8 mouse cellular contexts compared by ENCODE assay signal in genomic region chr17:33955555-33956214, GRCm38 (mm10). TPM values are rescaled to one million over a fixed set of nuclear protein-coding genes. Genes with fewer than 3 reads are reported as not detected.
A peak's percentile ranks its signal among the peaks of the same experiment; 100 is the strongest.
DNase-seq lines count a peak whose midpoint lies in the region; ATAC-seq and TF ChIP-seq lines count a peak whose summit lies in the region.

Gene Vps52 (plus strand): TSS chr17:33955812.
Gene Rps18 (minus strand): TSS chr17:33956001.

- peak within 1 kb of the TSS; percentile 98 for H3K9ac ChIP-seq in ES-E14 (ENCODE audit: insufficient read depth, low read depth, low read length, poor library complexity, severe bottlenecking)
- peak within 1 kb of the TSS; percentile 87 for H3K9ac ChIP-seq in forebrain, embryonic 15.5 days (replicated peaks)

- peaks cover 0 to 1% of the 10 kb centered on the region in 2 experiments; a peak in 1 of 4 replicates for H3K4me1 ChIP-seq in ES-E14 (ENCODE audit: control insufficient read depth in 2 of 2, insufficient read depth in 2 of 2, low read length in 2 of 2, poor library complexity in 1 of 2)
- H3K4me1 ChIP-seq in forebrain, embryonic 15.5 days, result peaks cover 51% of the 10 kb centered on the region
- H3K4me1 ChIP-seq in lung, adult 2 months (ENCODE audit: control insufficient read depth, insufficient read depth, low read length), result peaks cover 14% of the 10 kb centered on the region

- peak within 1 kb of the TSS; percentile 90 to 96 for H3K4me3 ChIP-seq in ES-E14 (ENCODE audit: insufficient read depth in 1 of 2, low read depth in 1 of 2, low read length in 2 of 2, poor library complexity in 1 of 2, severe bottlenecking in 1 of 2)
- peak within 1 kb of the TSS; percentile 56 for H3K4me3 ChIP-seq in forebrain, embryonic 15.5 days
- peak within 1 kb of the TSS; percentile 82 for H3K4me3 ChIP-seq in lung, adult 2 months (replicated peaks; ENCODE audit: extremely low read depth, low read depth, low read length)

- peak; percentile 88 for ATAC-seq in forebrain, embryonic 15.5 days (replicated peaks)
- ATAC-seq in neutrophil, adult 5-6 weeks (ENCODE audit: extremely low read depth, insufficient number of reproducible peaks, low FRiP score, poor library complexity, severe bottlenecking), result peak; percentile 91

- intact Hi-C loops in heart, postnatal 25 days (cut with DNase I), result loop anchor here (1.0 to 5.0 kb wide), 2 partner anchors 15 to 1397 kb away; partner anchors contain the start of genes Pfdn6 and Wdr46

- H3K27me3 ChIP-seq in forebrain, embryonic 15.5 days, result no peaks in the 10 kb centered on the region

- H3K4me2 ChIP-seq in forebrain, embryonic 15.5 days (replicated peaks), result peak within 1 kb of the TSS; percentile 81

- WGBS in forebrain, embryonic 15.5 days, result under 1% methylated on average over 50 of the region's 50 CpGs
- under 1% methylated on average over 50 of the region's 50 CpGs for WGBS in lung, adult 2 months

- H3K9me3 ChIP-seq in ES-E14 (ENCODE audit: control insufficient read depth, insufficient read depth, low read depth, low read length), result no peaks in the 10 kb centered on the region
- H3K9me3 ChIP-seq in forebrain, embryonic 15.5 days, result no peaks in the 10 kb centered on the region

- in situ Hi-C loops in ES-E14 (cut with MboI; ENCODE audit: low sequenced_read_pairs in 2 of 2, unreplicated experiment in 2 of 2), result no loop called here

- TF ChIP-seq POLR2A in lung, adult 2 months (IDR thresholded peaks at IDR 0.05; ENCODE audit: borderline replicate concordance, extremely low read depth, low read depth, low read length), result peak; percentile 94

- TF ChIP-seq CTCF in lung, adult 2 months (IDR thresholded peaks at IDR 0.05; ENCODE audit: insufficient read depth, low read length), result no peak

- peaks cover 42% of the 10 kb centered on the region for H3K36me3 ChIP-seq in ES-E14 (ENCODE audit: control insufficient read depth, insufficient read depth, low read length, poor library complexity, severe bottlenecking)
- H3K36me3 ChIP-seq in forebrain, embryonic 15.5 days, result peaks cover 38% of the 10 kb centered on the region

- peak; percentile 96 for DNase-seq in ES-E14 (ENCODE audit: low read depth, low spot score)
- peak; percentile 98 for DNase-seq in cerebellum, adult 11-12 months
- DNase-seq in heart, postnatal 25 days (ENCODE audit: low spot score), result peak; percentile 92
- peak; percentile 96 to 99 for DNase-seq in layer of hippocampus, adult 18-20 months (ENCODE audit: low spot score in 2 of 2)
- DNase-seq in lung, adult 2 months, result peak; percentile 96
- peak; percentile 90 to 96 for DNase-seq in thymus, adult 18-20 months

- peak within 1 kb of the TSS; percentile 91 for H3K27ac ChIP-seq in ES-E14 (ENCODE audit: insufficient read depth, low read depth, low read length, poor library complexity, severe bottlenecking)
- H3K27ac ChIP-seq in forebrain, embryonic 15.5 days (replicated peaks), result peak within 1 kb of the TSS; percentile 93

TF ChIP-seq in ES-E14, 5 proteins besides CTCF, POLR2A, EP300 and RAD21:
- peak; percentile 90 for TF ChIP-seq HCFC1 (IDR thresholded peaks at IDR 0.05; ENCODE audit: borderline replicate concordance, insufficient read depth, low read length)
- TF ChIP-seq ZNF384 (IDR thresholded peaks at IDR 0.05; ENCODE audit: low read depth, low read length), result no peak
- peak; percentile 50; the same call in 1 of the 2 replicates for TF ChIP-seq CHD2 (IDR thresholded peaks at IDR 0.05; ENCODE audit: low read depth, low read length)

RNA-seq across cellular contexts. Expression of gene Vps52, which starts in this region (rescaled TPM):
- total RNA-seq in ES-E14 (2012; rRNA removed), result 23.2 and 24.8 TPM in 2 replicates
- 75.8 and 79.7 TPM in 2 replicates for polyA plus RNA-seq in forebrain, embryonic 15.5 days (2015; fragmentation: Nextera tagmentation; extraction: Ambion mirVana)
- 10 to 100 TPM; 39.2 to 39.4 TPM for total RNA-seq in heart, postnatal 25 days (2021)
- total RNA-seq in layer of hippocampus, adult 18-20 months (2021), result 10 to 100 TPM; 76.1 to 79.8 TPM
- 62.8 and 70.3 TPM in 2 replicates for polyA plus RNA-seq in lung, adult 2 months (2012; rRNA removed)
- total RNA-seq in neutrophil, adult 5-6 weeks (2017), result 31.5 and 40.8 TPM in 2 replicates

RNA-seq across cellular contexts. Expression of gene Rps18, which starts in this region (rescaled TPM):
- 4,706 and 5,724 TPM in 2 replicates for total RNA-seq in ES-E14 (2012; rRNA removed)
- 864 and 971 TPM in 2 replicates for polyA plus RNA-seq in forebrain, embryonic 15.5 days (2015; fragmentation: Nextera tagmentation; extraction: Ambion mirVana)
- total RNA-seq in heart, postnatal 25 days (2021), result 100 to 1,000 TPM; 408 to 435 TPM
- 100 to 1,000 TPM; 319 to 336 TPM for total RNA-seq in layer of hippocampus, adult 18-20 months (2021)
- polyA plus RNA-seq in lung, adult 2 months (2012; rRNA removed), result 260 and 331 TPM in 2 replicates
- total RNA-seq in neutrophil, adult 5-6 weeks (2017), result 780 and 810 TPM in 2 replicates

Comparison
In these comparisons a context has a peak if more than half of its experiments do, and no peak if none do; other contexts are left out.
1. Peak in every context shown above with its lines: DNase-seq, ATAC-seq, H3K4me3 ChIP-seq and H3K27ac ChIP-seq.